Mouse (Mus musculus): ENCODE data around the gene Paox. TPM values are rescaled to one million over a fixed set of nuclear protein-coding genes. Genes with fewer than 3 reads are reported as not detected.
A peak's percentile ranks its signal among the peaks of the same experiment; 100 is the strongest.

Paox gene
- polyA plus RNA-seq, 1 experiment from 2014 or later, result 39.5 TPM

DNA sequence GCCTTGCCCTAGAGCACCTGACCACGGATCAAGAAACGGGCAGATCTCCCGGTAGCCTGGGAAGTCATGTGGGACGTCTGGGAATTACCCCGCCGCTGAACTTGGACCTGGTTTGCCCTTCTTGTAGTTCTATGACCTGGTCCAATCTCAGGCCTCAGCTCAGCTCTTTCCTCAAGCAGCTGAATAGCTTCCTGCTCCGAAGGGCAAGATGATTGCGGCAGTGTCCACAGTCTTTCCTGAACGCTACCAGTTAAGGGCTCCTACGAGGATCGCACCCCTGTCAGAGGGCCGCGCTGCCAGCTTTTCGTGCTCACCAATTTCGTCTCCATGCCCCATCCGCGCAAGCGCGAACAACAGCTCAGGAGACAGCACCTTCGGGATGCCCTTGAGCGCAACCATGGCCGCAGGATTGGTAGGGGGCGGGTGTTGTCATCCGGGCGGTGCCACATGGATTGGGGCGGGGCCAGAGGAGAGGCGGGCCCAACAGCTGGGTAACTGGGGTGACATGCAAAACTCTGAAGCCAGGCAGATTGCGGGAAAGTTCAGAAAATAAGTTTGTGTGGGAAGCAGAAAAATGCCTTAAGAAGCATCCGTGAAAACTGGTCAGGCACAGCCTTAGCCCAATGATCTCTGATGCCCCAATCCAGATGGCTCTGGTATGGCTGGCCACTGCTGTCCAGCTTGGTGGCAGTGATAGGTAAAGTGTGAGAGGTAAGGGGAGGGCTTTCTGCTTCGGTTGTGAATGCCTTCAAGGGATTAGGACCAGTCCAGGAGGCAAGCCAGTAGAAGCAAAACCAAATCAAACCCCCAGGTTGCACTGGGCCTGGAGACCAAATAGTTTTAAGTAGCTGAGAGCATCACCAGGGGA lies 13.4 kb upstream of the Paox start, which contains the start of gene Fuom:
Gene Fuom (minus strand): TSS at position 449 of the 868 bp plus-strand sequence.
- Histone ChIP-seq H3K4me2 (ENCODE audit: low read length) (peak within 1 kb of the TSS; percentile 76), H3K9me3 (ENCODE audit: control insufficient read depth, low read length) (no peaks in the 10 kb centered on the region), H3K27me3 (replicated peaks; ENCODE audit: control insufficient read depth, insufficient read depth, low read length) (no peaks in the 10 kb centered on the region), H3K4me1 (replicated peaks; ENCODE audit: control insufficient read depth, insufficient read depth, low read length) (peaks cover 5% of the 10 kb centered on the region; the same call in 1 of the 2 replicates), H3K9ac (ENCODE audit: low read length) (peak within 1 kb of the TSS; percentile 48), H3K4me3 (ENCODE audit: low read depth, low read length) (peak within 1 kb of the TSS; percentile 48), H3K27ac (ENCODE audit: low read depth) (no peak within 1 kb of the TSS), H3K36me3 (ENCODE audit: control insufficient read depth, insufficient read depth, low read length) (peaks cover 26% of the 10 kb centered on the region)
- ATAC-seq (replicated peaks; ENCODE audit: low FRiP score, low TSS enrichment, low read depth), result peak; percentile 90
- 0% methylated on average over 30 of the region's 30 CpGs for WGBS
- peak; percentile 84 for DNase-seq (ENCODE audit: low spot score)

DNA sequence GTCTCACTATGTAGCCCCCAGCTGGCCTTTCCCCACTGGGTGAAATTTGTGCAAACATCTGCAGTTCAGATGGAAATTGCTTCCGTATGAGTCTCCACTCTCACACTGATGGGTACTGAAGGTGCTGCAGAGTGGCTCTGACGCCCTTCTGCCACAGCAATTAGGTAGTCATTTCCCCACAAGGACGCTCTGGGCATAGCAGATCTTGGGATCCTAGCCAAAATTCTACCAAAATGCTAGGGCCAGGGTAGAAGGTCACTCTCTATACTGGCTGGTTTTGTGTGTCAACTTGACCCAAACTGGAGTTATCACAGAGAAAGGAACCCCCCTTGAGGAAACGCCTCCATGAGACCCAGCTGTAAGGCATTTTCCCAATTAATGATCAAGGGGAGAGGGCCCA lies 11.6 kb upstream of the Paox start:
- Histone ChIP-seq H3K4me3 (ENCODE audit: low read depth, low read length) (no peak overlapping the region), H3K9ac (ENCODE audit: low read length) (no peak overlapping the region), H3K27ac (ENCODE audit: low read depth) (no peak overlapping the region), H3K27me3 (replicated peaks; ENCODE audit: control insufficient read depth, insufficient read depth, low read length) (no peaks in the 10 kb centered on the region), H3K9me3 (ENCODE audit: control insufficient read depth, low read length) (no peaks in the 10 kb centered on the region), H3K4me1 (replicated peaks; ENCODE audit: control insufficient read depth, insufficient read depth, low read length) (peaks cover 5% of the 10 kb centered on the region; the same call in 1 of the 2 replicates), H3K4me2 (ENCODE audit: low read length) (no peak overlapping the region), H3K36me3 (ENCODE audit: control insufficient read depth, insufficient read depth, low read length) (peaks cover 44% of the 10 kb centered on the region)
- no peak for ATAC-seq (replicated peaks; ENCODE audit: low FRiP score, low TSS enrichment, low read depth)
- 84% methylated on average over 4 of the region's 4 CpGs for WGBS
- DNase-seq (ENCODE audit: low spot score), result no peak

- Histone ChIP-seq H3K4me3 (ENCODE audit: low read depth, low read length) (no peak overlapping the region), H3K9me3 (ENCODE audit: control insufficient read depth, low read length) (no peaks in the 10 kb centered on the region), H3K4me2 (ENCODE audit: low read length) (no peak overlapping the region), H3K27ac (ENCODE audit: low read depth) (no peak overlapping the region), H3K36me3 (ENCODE audit: control insufficient read depth, insufficient read depth, low read length) (peaks cover 61% of the 10 kb centered on the region), H3K4me1 (replicated peaks; ENCODE audit: control insufficient read depth, insufficient read depth, low read length) (peaks cover under 1% of the 10 kb centered on the region; the same call in 1 of the 2 replicates), H3K27me3 (replicated peaks; ENCODE audit: control insufficient read depth, insufficient read depth, low read length) (no peaks in the 10 kb centered on the region), H3K9ac (ENCODE audit: low read length) (no peak overlapping the region)
- DNase-seq (ENCODE audit: low spot score), result no peak
- no peak for ATAC-seq (replicated peaks; ENCODE audit: low FRiP score, low TSS enrichment, low read depth)
- WGBS, result 78% methylated on average over 3 of the region's 3 CpGs
Measured at GRCm38 (mm10) chr7:140111943-140112342, 3.7 kb upstream of the Paox start.

DNA sequence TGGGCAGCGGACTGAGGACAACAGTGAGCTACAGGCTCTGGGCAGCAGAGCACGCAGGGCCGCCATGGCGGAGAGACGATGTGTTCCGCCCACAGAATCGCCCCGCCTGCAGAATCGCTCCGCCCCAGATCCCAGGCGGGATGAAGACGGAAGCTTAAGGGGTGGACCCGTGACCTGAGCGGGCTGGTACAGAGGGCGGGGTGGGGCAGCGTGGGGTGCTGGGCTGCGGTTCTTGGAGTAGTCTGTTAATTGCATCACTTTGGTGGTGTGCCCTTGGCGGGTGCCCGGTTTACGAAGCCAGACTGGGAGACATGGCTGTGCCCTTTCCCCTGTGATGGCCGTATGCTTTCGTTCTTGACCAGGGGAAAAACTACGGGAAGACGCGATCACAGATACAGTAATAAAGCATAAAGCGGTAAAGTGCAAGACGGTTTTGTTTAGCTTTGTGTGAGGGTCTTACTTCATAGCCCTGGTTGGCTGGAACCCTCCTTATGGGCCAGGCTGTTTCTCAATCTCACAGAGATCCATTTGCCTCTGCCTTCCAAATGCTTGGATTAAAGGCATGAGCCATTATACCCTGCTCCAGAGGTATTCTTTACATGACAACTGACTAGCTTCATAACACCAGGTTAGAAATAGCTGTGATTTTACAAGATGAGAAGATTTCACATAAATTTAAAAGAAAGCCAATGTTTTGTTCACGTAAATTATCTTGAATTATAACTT lies 893 bp downstream of the Paox start, which contains the start of gene Echs1:
Gene Echs1 (minus strand): TSS at position 148 of the 726 bp plus-strand sequence.
- H3K4me3 ChIP-seq (ENCODE audit: low read depth, low read length), result peak within 1 kb of the TSS; percentile 77
- H3K27me3 ChIP-seq (replicated peaks; ENCODE audit: control insufficient read depth, insufficient read depth, low read length), result no peaks in the 10 kb centered on the region
- ATAC-seq (replicated peaks; ENCODE audit: low FRiP score, low TSS enrichment, low read depth), result peak; percentile 94
- peaks cover 4% of the 10 kb centered on the region; the same call in 1 of the 2 replicates for H3K4me1 ChIP-seq (replicated peaks; ENCODE audit: control insufficient read depth, insufficient read depth, low read length)
- peaks cover 16% of the 10 kb centered on the region for H3K36me3 ChIP-seq (ENCODE audit: control insufficient read depth, insufficient read depth, low read length)
- peak within 1 kb of the TSS; percentile 93 for H3K4me2 ChIP-seq (ENCODE audit: low read length)
- 3% methylated on average over 28 of the region's 28 CpGs for WGBS
- H3K27ac ChIP-seq (ENCODE audit: low read depth), result peak within 1 kb of the TSS; percentile 71
- peak within 1 kb of the TSS; percentile 65 for H3K9ac ChIP-seq (ENCODE audit: low read length)
- DNase-seq (ENCODE audit: low spot score), result peak; percentile 89
- H3K9me3 ChIP-seq (ENCODE audit: control insufficient read depth, low read length), result no peaks in the 10 kb centered on the region

DNA sequence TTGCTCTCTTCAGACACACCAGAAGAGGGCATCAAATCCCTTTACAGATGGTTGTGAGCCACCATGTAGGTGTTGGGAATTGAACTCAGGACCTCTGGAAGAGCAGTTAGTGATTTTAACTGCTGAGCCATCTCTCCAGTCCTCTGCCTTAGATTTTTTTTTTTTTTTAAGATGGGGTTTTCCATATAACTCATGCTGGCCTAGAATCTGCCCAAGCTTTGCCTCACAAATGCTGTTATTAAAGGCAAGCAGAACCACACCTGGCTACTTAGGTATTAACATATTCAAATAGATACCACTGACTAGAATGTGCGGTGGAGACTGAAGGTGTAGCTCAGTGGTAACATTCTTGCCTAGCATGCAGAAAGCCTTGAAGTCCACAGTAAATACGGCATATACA lies 4.9 kb downstream of the Paox start:
- no peak overlapping the region for H3K27ac ChIP-seq (ENCODE audit: low read depth)
- WGBS, result 93% methylated on average over 2 of the region's 2 CpGs
- ATAC-seq (replicated peaks; ENCODE audit: low FRiP score, low TSS enrichment, low read depth), result no peak

GRCm38 (mm10) chr7:140121338-140121910 lies 5.8 kb downstream of the Paox start:
- H3K4me3 ChIP-seq (ENCODE audit: low read depth, low read length), result no peak overlapping the region
- no peaks in the 10 kb centered on the region for H3K36me3 ChIP-seq (ENCODE audit: control insufficient read depth, insufficient read depth, low read length)
- no peaks in the 10 kb centered on the region for H3K27me3 ChIP-seq (replicated peaks; ENCODE audit: control insufficient read depth, insufficient read depth, low read length)
- H3K9me3 ChIP-seq (ENCODE audit: control insufficient read depth, low read length), result no peaks in the 10 kb centered on the region
- H3K4me2 ChIP-seq (ENCODE audit: low read length), result no peak overlapping the region
- 73% methylated on average over 13 of the region's 13 CpGs for WGBS
- no peak for ATAC-seq (replicated peaks; ENCODE audit: low FRiP score, low TSS enrichment, low read depth)
- no peak overlapping the region for H3K27ac ChIP-seq (ENCODE audit: low read depth)
- no peak overlapping the region for H3K9ac ChIP-seq (ENCODE audit: low read length)
- no peak for DNase-seq (ENCODE audit: low spot score)
- peaks cover 4% of the 10 kb centered on the region; the same call in 1 of the 2 replicates for H3K4me1 ChIP-seq (replicated peaks; ENCODE audit: control insufficient read depth, insufficient read depth, low read length)

More for the DNA sequence above, 4.9 kb downstream of the Paox start:
- H3K4me3 ChIP-seq (ENCODE audit: low read depth, low read length), result no peak overlapping the region
- no peaks in the 10 kb centered on the region for H3K36me3 ChIP-seq (ENCODE audit: control insufficient read depth, insufficient read depth, low read length)
- no peak overlapping the region for H3K4me2 ChIP-seq (ENCODE audit: low read length)
- no peaks in the 10 kb centered on the region for H3K9me3 ChIP-seq (ENCODE audit: control insufficient read depth, low read length)
- H3K27me3 ChIP-seq (replicated peaks; ENCODE audit: control insufficient read depth, insufficient read depth, low read length), result no peaks in the 10 kb centered on the region
- H3K4me1 ChIP-seq (replicated peaks; ENCODE audit: control insufficient read depth, insufficient read depth, low read length), result peaks cover 4% of the 10 kb centered on the region; the same call in 1 of the 2 replicates
- no peak overlapping the region for H3K9ac ChIP-seq (ENCODE audit: low read length)
- DNase-seq (ENCODE audit: low spot score), result no peak

DNA sequence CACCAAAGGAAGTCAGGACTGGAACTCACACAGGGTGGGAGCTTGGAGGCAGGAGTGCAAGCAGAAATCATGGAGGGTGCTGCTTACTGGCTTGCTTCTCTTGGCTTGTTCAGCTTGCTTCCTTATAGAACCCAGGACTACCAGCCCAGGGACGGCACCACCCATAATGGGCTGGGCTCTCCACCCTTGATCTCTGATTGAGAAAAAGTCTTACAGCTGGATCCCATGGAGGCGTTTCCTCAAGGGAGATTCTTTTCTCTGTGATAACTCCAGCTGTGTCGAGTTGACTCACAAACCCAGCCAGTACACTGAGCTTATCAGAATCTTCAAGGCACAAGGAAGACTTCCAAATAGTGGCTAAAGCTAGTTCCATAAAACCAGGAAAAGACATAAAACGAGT lies 7.2 kb downstream of the Paox start:
- Histone ChIP-seq H3K36me3 (ENCODE audit: control insufficient read depth, insufficient read depth, low read length) (no peaks in the 10 kb centered on the region), H3K4me2 (ENCODE audit: low read length) (no peak overlapping the region), H3K4me1 (replicated peaks; ENCODE audit: control insufficient read depth, insufficient read depth, low read length) (peaks cover 6% of the 10 kb centered on the region; the same call in 1 of the 2 replicates), H3K9me3 (ENCODE audit: control insufficient read depth, low read length) (no peaks in the 10 kb centered on the region), H3K27me3 (replicated peaks; ENCODE audit: control insufficient read depth, insufficient read depth, low read length) (no peaks in the 10 kb centered on the region), H3K4me3 (ENCODE audit: low read depth, low read length) (no peak overlapping the region), H3K27ac (ENCODE audit: low read depth) (no peak overlapping the region), H3K9ac (ENCODE audit: low read length) (no peak overlapping the region)
- WGBS, result 33% methylated on average over 4 of the region's 4 CpGs
- ATAC-seq (replicated peaks; ENCODE audit: low FRiP score, low TSS enrichment, low read depth) (no peak), DNase-seq (ENCODE audit: low spot score) (peak; percentile 53)

DNA sequence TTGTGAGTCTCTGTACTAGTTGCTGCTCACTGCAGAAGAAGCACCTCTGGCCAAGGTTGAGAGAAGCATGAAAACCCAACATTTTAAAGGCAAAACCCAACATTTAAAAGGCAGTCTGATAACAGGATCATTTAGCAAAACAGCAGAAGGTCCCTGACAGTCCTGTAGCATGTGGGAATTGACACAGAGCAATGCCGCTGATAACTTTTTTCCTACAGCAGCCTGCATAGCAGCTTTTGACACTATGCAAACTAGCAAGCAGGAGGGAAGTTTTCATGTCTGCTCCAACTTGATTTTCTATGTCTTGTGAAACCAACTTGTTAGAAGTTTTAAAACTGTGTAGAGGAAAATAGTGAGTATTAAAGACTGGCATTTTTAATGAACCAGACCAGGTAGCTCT lies 8.8 kb downstream of the Paox start:
- no peak overlapping the region for H3K4me3 ChIP-seq (ENCODE audit: low read depth, low read length)
- DNase-seq (ENCODE audit: low spot score) (no peak), ATAC-seq (replicated peaks; ENCODE audit: low FRiP score, low TSS enrichment, low read depth) (no peak)
- WGBS, result 92% methylated on average over 1 of the region's 1 CpGs
- no peak overlapping the region for H3K4me2 ChIP-seq (ENCODE audit: low read length)
- peaks cover 6% of the 10 kb centered on the region; the same call in 1 of the 2 replicates for H3K4me1 ChIP-seq (replicated peaks; ENCODE audit: control insufficient read depth, insufficient read depth, low read length)
- no peaks in the 10 kb centered on the region for H3K27me3 ChIP-seq (replicated peaks; ENCODE audit: control insufficient read depth, insufficient read depth, low read length)
- H3K27ac ChIP-seq (ENCODE audit: low read depth), result no peak overlapping the region
- H3K36me3 ChIP-seq (ENCODE audit: control insufficient read depth, insufficient read depth, low read length), result peaks cover 5% of the 10 kb centered on the region
- H3K9ac ChIP-seq (ENCODE audit: low read length), result no peak overlapping the region
- no peaks in the 10 kb centered on the region for H3K9me3 ChIP-seq (ENCODE audit: control insufficient read depth, low read length)

Data from intestine, embryonic 14.5 days (tissue).